In the genomic region with DNA sequence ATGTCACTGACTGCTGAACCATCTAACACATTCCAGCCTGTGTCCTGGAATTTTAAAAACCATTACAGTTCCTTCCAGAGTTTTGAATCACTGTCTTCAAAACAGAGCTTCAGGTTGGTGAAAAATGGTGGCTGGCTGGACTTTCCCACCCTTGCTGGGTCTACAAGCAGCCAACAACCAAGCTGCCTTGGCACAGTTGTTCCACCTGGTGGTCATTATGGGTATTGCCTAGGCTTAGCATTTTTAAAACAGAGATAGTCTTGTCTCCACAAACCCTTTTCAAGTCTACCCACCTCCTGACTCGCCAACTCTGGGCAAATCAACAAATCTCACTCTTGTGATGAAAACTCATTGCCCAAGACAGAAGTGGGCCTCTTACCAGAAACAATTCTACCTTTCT, we compare ENCODE assay signal across 12 mouse cellular contexts. TPM values are rescaled to one million over a fixed set of nuclear protein-coding genes. Genes with fewer than 3 reads are reported as not detected.
DNase-seq lines count a peak whose midpoint lies in the region; ATAC-seq and TF ChIP-seq lines count a peak whose summit lies in the region.
"Had no signal": no experiment of that assay in that cellular context is flagged by ENCODE, and none has a peak within 500 bp of the region (broad histone marks: within the 10 kb centered on the region; RNA-seq: fewer than 3 reads in every experiment).

No protein-coding gene starts in this region.

- no peak for ATAC-seq in kidney, embryonic 16.5 days (ENCODE audit: low FRiP score, low TSS enrichment)
- ATAC-seq: forebrain, embryonic 13.5 days had no signal

- no peaks in the 10 kb centered on the region for H3K4me1 ChIP-seq in kidney, adult 2 months (ENCODE audit: control insufficient read depth, insufficient read depth, low read length)
- H3K4me1 ChIP-seq in kidney, embryonic 16.5 days (ENCODE audit: insufficient read depth, low read length) = 0 out of 2 replicates have a peak, but pooled peaks cover 4% of the 10 kb centered on the region
- H3K4me1 ChIP-seq in thymus, adult 2 months (replicated peaks; ENCODE audit: control insufficient read depth, insufficient read depth, low read length) = peaks cover 5% of the 10 kb centered on the region
- H3K4me1 ChIP-seq in cortical plate, adult 2 months (ENCODE audit: control insufficient read depth, insufficient read depth, low read length) = no peaks in the 10 kb centered on the region
- H3K4me1 ChIP-seq: forebrain, embryonic 13.5 days had no signal

- H3K9ac ChIP-seq in kidney, embryonic 16.5 days (replicated peaks; ENCODE audit: low read length) = no peak overlapping the region
- H3K9ac ChIP-seq: forebrain, embryonic 13.5 days; liver, embryonic 13.5 days; stomach, embryonic 15.5 days had no signal

- no peak overlapping the region for H3K27ac ChIP-seq in kidney, adult 2 months (ENCODE audit: insufficient read depth, low read depth, low read length)
- H3K27ac ChIP-seq in kidney, embryonic 16.5 days (ENCODE audit: low read length) = no peak overlapping the region
- H3K27ac ChIP-seq in thymus, adult 2 months (ENCODE audit: control insufficient read depth, insufficient read depth, low read length) = no peak overlapping the region
- no peak overlapping the region for H3K27ac ChIP-seq in cortical plate, adult 2 months (ENCODE audit: insufficient read depth, low read length)
- H3K27ac ChIP-seq: forebrain, embryonic 13.5 days; hindbrain, embryonic 10.5 days; liver, embryonic 13.5 days; stomach, embryonic 15.5 days had no signal

- H3K27me3 ChIP-seq in kidney, adult 2 months (replicated peaks; ENCODE audit: control insufficient read depth, insufficient read depth, low read length) = no peaks in the 10 kb centered on the region
- no peaks in the 10 kb centered on the region for H3K27me3 ChIP-seq in kidney, embryonic 16.5 days (ENCODE audit: insufficient read depth, low read length)
- no peaks in the 10 kb centered on the region for H3K27me3 ChIP-seq in thymus, adult 2 months (ENCODE audit: control insufficient read depth, insufficient read depth, low read length)
- H3K27me3 ChIP-seq: forebrain, embryonic 13.5 days; liver, embryonic 13.5 days; stomach, embryonic 15.5 days had no signal

- DNase-seq in kidney, adult 2 months = no peak
- DNase-seq in thymus, postnatal 0 days (ENCODE audit: low spot score) = peak; percentile 15
- DNase-seq in thymus, adult 2 months = no peak
- no peak for DNase-seq in urinary bladder, postnatal 14 days (ENCODE audit: low spot score)
- no peak for DNase-seq in heart, postnatal 36 days
- DNase-seq: liver, embryonic 13.5 days; retina, postnatal 1 day had no signal

- peaks cover 9% of the 10 kb centered on the region for H3K9me3 ChIP-seq in kidney, embryonic 16.5 days (ENCODE audit: low read length)
- H3K9me3 ChIP-seq: forebrain, embryonic 13.5 days; liver, embryonic 13.5 days; stomach, embryonic 15.5 days had no signal

- TF ChIP-seq CTCF in kidney, adult 2 months (conservative IDR thresholded peaks at IDR 0.05; ENCODE audit: insufficient read depth, insufficient read length, low read depth, low read length) = peak; percentile 31
- TF ChIP-seq CTCF in thymus, adult 2 months (IDR thresholded peaks at IDR 0.05; ENCODE audit: borderline replicate concordance, control insufficient read depth, extremely low read depth, insufficient read depth, low read length, poor library complexity) = no peak
- TF ChIP-seq CTCF in cortical plate, adult 2 months (IDR thresholded peaks at IDR 0.05; ENCODE audit: extremely low read depth, insufficient read depth, low read length) = 0 out of 2 replicates have a peak, but pooled peaks have one; percentile 1

- intact Hi-C loops in heart, postnatal 36 days (cut with DNase I) = loop anchor here (5.0 kb wide), 1 partner anchor 41 kb away; no protein-coding TSS in a partner anchor

- no peak for TF ChIP-seq POLR2A in kidney, adult 2 months (IDR thresholded peaks at IDR 0.05; ENCODE audit: low read depth, low read length)
- TF ChIP-seq POLR2A in thymus, adult 2 months (IDR thresholded peaks at IDR 0.05; ENCODE audit: control insufficient read depth, extremely low read depth, insufficient read depth, low read length, poor library complexity) = no peak
- no peak for TF ChIP-seq POLR2A in cortical plate, adult 2 months (IDR thresholded peaks at IDR 0.05; ENCODE audit: extremely low read depth, insufficient read depth, low read length)

- WGBS in kidney, adult 2 months = 100% methylated on average over 1 of the region's 1 CpGs
- 84% methylated on average over 1 of the region's 1 CpGs for WGBS in kidney, embryonic 16.5 days
- WGBS in thymus, adult 2 months = 100% methylated on average over 1 of the region's 1 CpGs

- H3K4me2 ChIP-seq in kidney, embryonic 16.5 days (replicated peaks; ENCODE audit: low read depth, low read length) = no peak overlapping the region
- H3K4me2 ChIP-seq: forebrain, embryonic 13.5 days; liver, embryonic 13.5 days; stomach, embryonic 15.5 days had no signal

- no peak overlapping the region for H3K4me3 ChIP-seq in kidney, adult 2 months (ENCODE audit: insufficient read depth, low read depth, low read length)
- no peak overlapping the region for H3K4me3 ChIP-seq in kidney, embryonic 16.5 days (ENCODE audit: low read length)
- H3K4me3 ChIP-seq in thymus, adult 2 months (ENCODE audit: control insufficient read depth, insufficient read depth, low read length) = no peak overlapping the region
- H3K4me3 ChIP-seq in cortical plate, adult 2 months (ENCODE audit: insufficient read depth, low read length) = no peak overlapping the region
- H3K4me3 ChIP-seq: forebrain, embryonic 13.5 days; hindbrain, embryonic 10.5 days; liver, embryonic 13.5 days; stomach, embryonic 15.5 days had no signal

- no peaks in the 10 kb centered on the region for H3K36me3 ChIP-seq in kidney, adult 2 months (ENCODE audit: control insufficient read depth, insufficient read depth, low read length)
- no peaks in the 10 kb centered on the region for H3K36me3 ChIP-seq in kidney, embryonic 16.5 days (ENCODE audit: insufficient read depth, low read length)
- H3K36me3 ChIP-seq in thymus, adult 2 months (ENCODE audit: control insufficient read depth, insufficient read depth, low read length) = no peaks in the 10 kb centered on the region
- H3K36me3 ChIP-seq: hindbrain, embryonic 10.5 days; liver, embryonic 13.5 days; stomach, embryonic 15.5 days had no signal

RNA-seq across cellular contexts. Expression of a gene that starts 17.9 kb away (rescaled TPM):
- 24.0 and 32.3 TPM in 2 replicates for polyA plus RNA-seq in kidney, adult 2 months (2012; rRNA removed)
- 20.2 and 21.2 TPM in 2 replicates for polyA plus RNA-seq in kidney, embryonic 16.5 days (2015; fragmentation: Nextera tagmentation; extraction: Ambion mirVana)
- polyA plus RNA-seq in thymus, postnatal 0 days (2015; fragmentation: Nextera tagmentation; extraction: Ambion mirVana) = 41.8 TPM in 2 replicates
- 99.2 and 139 TPM in 2 replicates for polyA plus RNA-seq in thymus, adult 2 months (2012; rRNA removed)
- 22.0 and 22.4 TPM in 2 replicates for polyA plus RNA-seq in cortical plate, adult 2 months (2012; rRNA removed)
- 100 to 1,000 TPM; 131 to 192 TPM for total RNA-seq in heart, postnatal 36 days (2021)

RNA-seq across cellular contexts. Expression of a gene that starts 24.6 kb away (rescaled TPM):
- polyA plus RNA-seq in kidney, adult 2 months (2012; rRNA removed) = 6.5 and 7.8 TPM in 2 replicates
- polyA plus RNA-seq in kidney, embryonic 16.5 days (2015; fragmentation: Nextera tagmentation; extraction: Ambion mirVana) = 40.0 and 72.4 TPM in 2 replicates
- 11.4 and 12.7 TPM in 2 replicates for polyA plus RNA-seq in thymus, postnatal 0 days (2015; fragmentation: Nextera tagmentation; extraction: Ambion mirVana)
- 8.0 and 8.2 TPM in 2 replicates for polyA plus RNA-seq in thymus, adult 2 months (2012; rRNA removed)
- 13.2 and 14.1 TPM in 2 replicates for polyA plus RNA-seq in cortical plate, adult 2 months (2012; rRNA removed)
- total RNA-seq in heart, postnatal 36 days (2021) = 10 to 100 TPM; 28.4 to 32.0 TPM
